Mouse (Mus musculus) c-Kit-positive CD71-negative TER-119-negative erythroid progenitor cells, embryonic 14.5 days (primary cell): ENCODE data around the gene Tcf15.

Source experiments
- DNase-seq: peaks from one replicate; pipeline ENCODE4 v3.0.0-alpha.2; 2013; ENCODE audit warnings: low read depth

Tcf15 gene

GRCm38 (mm10) chr2:152143279-152144157 is at the start of gene Tcf15:
TSS of gene Tcf15 (plus strand) at chr2:152143561.
- DNase-seq, result peak; percentile 25

GRCm38 (mm10) chr2:152094856-152095545 is 48.4 kb upstream of the Tcf15 start:
- no peak for DNase-seq

GRCm38 (mm10) chr2:152096922-152097321 is 46.4 kb upstream of the Tcf15 start:
- no peak for DNase-seq

GRCm38 (mm10) chr2:152097916-152098315 is 45.4 kb upstream of the Tcf15 start:
- DNase-seq, result no peak

GRCm38 (mm10) chr2:152099538-152099937 is 43.8 kb upstream of the Tcf15 start:
- DNase-seq, result no peak

- no peak for DNase-seq
Measured at GRCm38 (mm10) chr2:152101761-152102160, 41.6 kb upstream of the Tcf15 start.

- DNase-seq, result no peak
Measured at GRCm38 (mm10) chr2:152102369-152102768, 41.0 kb upstream of the Tcf15 start.

- DNase-seq, result no peak
Measured at GRCm38 (mm10) chr2:152104711-152105317, 38.5 kb upstream of the Tcf15 start.

- DNase-seq, result peak; percentile 80
Measured at GRCm38 (mm10) chr2:152105318-152106224, 37.8 kb upstream of the Tcf15 start, which contains the start of gene Srxn1. TSS of gene Srxn1 (plus strand) at chr2:152105516.

- no peak for DNase-seq
Measured at GRCm38 (mm10) chr2:152106225-152106595, 37.2 kb upstream of the Tcf15 start.

- no peak for DNase-seq
Measured at GRCm38 (mm10) chr2:152106597-152106996, 36.8 kb upstream of the Tcf15 start.

- no peak for DNase-seq
Measured at GRCm38 (mm10) chr2:152108702-152109101, 34.7 kb upstream of the Tcf15 start.

GRCm38 (mm10) chr2:152109386-152109785 is 34.0 kb upstream of the Tcf15 start:
- no peak for DNase-seq

- DNase-seq, result no peak
Measured at GRCm38 (mm10) chr2:152111311-152111710, 32.0 kb upstream of the Tcf15 start.

- DNase-seq, result peak; percentile 94
Measured at GRCm38 (mm10) chr2:152111920-152112319, 31.4 kb upstream of the Tcf15 start.

- DNase-seq, result no peak
Measured at GRCm38 (mm10) chr2:152112490-152112889, 30.9 kb upstream of the Tcf15 start.

- DNase-seq, result no peak
Measured at GRCm38 (mm10) chr2:152112970-152113369, 30.4 kb upstream of the Tcf15 start.

- DNase-seq, result no peak
Measured at GRCm38 (mm10) chr2:152114057-152114975, 29.0 kb upstream of the Tcf15 start.

GRCm38 (mm10) chr2:152117694-152118093 is 25.7 kb upstream of the Tcf15 start:
- no peak for DNase-seq

- no peak for DNase-seq
Measured at GRCm38 (mm10) chr2:152119228-152119865, 24.0 kb upstream of the Tcf15 start.
